Mouse (Mus musculus): ENCODE data around the gene Txnl4b. TPM values are rescaled to one million over a fixed set of nuclear protein-coding genes. Genes with fewer than 3 reads are reported as not detected.

Gene Txnl4b
- total RNA-seq (2015) (7.2 and 8.1 TPM in 2 replicates), total RNA-seq (2017) (16.5 and 18.4 TPM in 2 replicates)

GRCm38 (mm10) chr8:109565498-109566333, at the start of gene Txnl4b, which contains the start of gene Dhx38:
Gene Txnl4b (plus strand): TSS chr8:109565892.
Gene Dhx38 (minus strand): TSS chr8:109565861.
- peak; percentile 89 for ATAC-seq (replicated peaks; ENCODE audit: poor library complexity)

GRCm38 (mm10) chr8:109524008-109524407, 41.7 kb upstream of the Txnl4b start:
- ATAC-seq (replicated peaks; ENCODE audit: poor library complexity): no peak

GRCm38 (mm10) chr8:109535140-109535990, 30.3 kb upstream of the Txnl4b start:
- peak; percentile 68 for ATAC-seq (replicated peaks; ENCODE audit: poor library complexity)

DNA sequence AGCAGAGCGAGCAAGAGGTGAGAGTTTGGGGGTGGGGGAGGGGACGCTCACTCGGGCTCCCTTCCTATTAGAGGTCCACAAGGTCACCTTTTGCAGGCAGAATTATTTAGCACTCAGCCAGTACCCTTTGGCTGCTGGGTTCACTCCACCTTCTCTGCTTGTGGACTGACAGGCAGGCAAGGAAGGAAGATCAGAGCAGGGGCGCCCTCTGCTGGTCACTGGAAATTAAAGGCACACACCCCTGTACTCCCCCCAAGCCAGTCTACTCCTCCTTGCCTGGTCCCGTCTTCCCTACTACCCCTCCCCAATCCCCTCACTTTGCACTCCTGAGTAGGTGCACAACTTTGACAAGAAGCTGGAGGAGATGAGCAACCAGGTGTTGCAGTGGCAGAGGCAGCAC, 29.0 kb upstream of the Txnl4b start:
- peak; percentile 92 for ATAC-seq (replicated peaks; ENCODE audit: poor library complexity)

- no peak for ATAC-seq (replicated peaks; ENCODE audit: poor library complexity)
These were observed 23.5 kb upstream of the Txnl4b start for GRCm38 (mm10) chr8:109542165-109542564.

- no peak for ATAC-seq (replicated peaks; ENCODE audit: poor library complexity)
These were observed 22.8 kb upstream of the Txnl4b start for GRCm38 (mm10) chr8:109542748-109543519.

- no peak for ATAC-seq (replicated peaks; ENCODE audit: poor library complexity)
These were observed 21.6 kb upstream of the Txnl4b start for GRCm38 (mm10) chr8:109544049-109544448.

DNA sequence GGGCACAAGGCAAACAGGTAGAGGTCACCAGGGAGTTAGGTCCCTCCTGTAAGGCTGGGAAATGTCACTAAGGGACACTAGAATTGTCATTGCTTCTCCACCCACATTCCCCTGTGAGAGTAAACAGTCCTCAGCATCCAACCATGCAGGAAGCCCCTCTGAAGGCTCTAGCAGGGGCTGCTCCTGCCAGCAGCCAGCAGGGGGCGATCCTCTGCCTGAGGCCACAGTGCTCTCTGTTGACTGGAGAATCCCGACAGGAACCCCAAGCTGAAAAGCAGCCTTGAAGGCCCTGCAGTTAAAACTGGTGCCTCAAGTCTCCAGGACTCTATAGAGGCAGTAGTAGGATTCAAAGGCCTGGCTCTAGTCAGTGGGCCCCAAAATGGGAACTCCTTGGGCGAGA, 14.0 kb upstream of the Txnl4b start:
- ATAC-seq (replicated peaks; ENCODE audit: poor library complexity): peak; percentile 70

GRCm38 (mm10) chr8:109563881-109564280, 1.8 kb upstream of the Txnl4b start:
- peak; percentile 55 for ATAC-seq (replicated peaks; ENCODE audit: poor library complexity)

DNA sequence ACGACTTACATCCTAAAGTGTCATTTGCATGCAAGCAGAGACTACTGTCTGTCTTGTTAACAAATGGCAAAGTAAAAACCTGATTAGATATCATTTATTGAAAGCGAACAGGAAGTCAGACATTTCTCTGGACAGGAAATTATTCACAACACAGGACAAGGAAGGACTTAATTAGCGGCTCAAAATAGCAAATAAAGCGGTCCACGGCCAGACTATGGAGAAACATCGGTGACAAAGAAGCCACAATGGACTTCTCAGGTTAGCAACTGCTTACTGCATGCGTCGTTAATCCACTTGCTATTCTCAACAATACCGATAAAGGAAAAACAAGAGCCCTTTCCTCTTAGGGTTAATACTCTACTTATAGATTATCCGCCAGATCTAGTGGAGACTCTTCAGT, 926 bp upstream of the Txnl4b start:
- ATAC-seq (replicated peaks; ENCODE audit: poor library complexity): no peak

- ATAC-seq (replicated peaks; ENCODE audit: poor library complexity): peak; percentile 54
These were observed 5.4 kb downstream of the Txnl4b start for GRCm38 (mm10) chr8:109571139-109571538.

GRCm38 (mm10) chr8:109576311-109576710, 10.6 kb downstream of the Txnl4b start:
- ATAC-seq (replicated peaks; ENCODE audit: poor library complexity): no peak

DNA sequence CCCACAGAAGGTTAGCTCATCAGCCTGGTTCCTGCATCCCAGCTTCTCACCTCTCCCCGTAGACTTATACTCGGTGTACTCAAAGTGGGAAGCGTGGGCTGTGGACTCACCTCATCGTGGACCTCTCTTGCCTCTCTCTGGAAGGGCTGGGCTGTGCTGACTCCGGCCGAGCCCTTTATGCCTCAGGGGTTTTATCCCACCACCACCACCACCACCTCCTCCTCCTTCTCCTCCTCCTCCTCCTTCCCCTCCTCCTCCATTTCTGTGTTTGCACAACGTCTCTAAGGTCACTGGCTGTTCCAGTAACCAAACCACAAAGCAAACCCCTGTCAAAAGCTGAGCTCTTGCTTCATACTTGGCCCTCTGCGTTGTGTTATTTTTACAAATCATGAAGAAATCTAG, 13.2 kb downstream of the Txnl4b start, which contains the start of gene Hp:
Hp (minus strand) TSS at position 273 of the 402 bp plus-strand sequence.
- peak; percentile 88 for ATAC-seq (replicated peaks; ENCODE audit: poor library complexity)

GRCm38 (mm10) chr8:109584293-109584692, 18.6 kb downstream of the Txnl4b start:
- no peak for ATAC-seq (replicated peaks; ENCODE audit: poor library complexity)

- ATAC-seq (replicated peaks; ENCODE audit: poor library complexity): no peak
These were observed 19.1 kb downstream of the Txnl4b start for GRCm38 (mm10) chr8:109584830-109585229.

- peak; percentile 94 for ATAC-seq (replicated peaks; ENCODE audit: poor library complexity)
These were observed 20.0 kb downstream of the Txnl4b start for GRCm38 (mm10) chr8:109585652-109586051.

DNA sequence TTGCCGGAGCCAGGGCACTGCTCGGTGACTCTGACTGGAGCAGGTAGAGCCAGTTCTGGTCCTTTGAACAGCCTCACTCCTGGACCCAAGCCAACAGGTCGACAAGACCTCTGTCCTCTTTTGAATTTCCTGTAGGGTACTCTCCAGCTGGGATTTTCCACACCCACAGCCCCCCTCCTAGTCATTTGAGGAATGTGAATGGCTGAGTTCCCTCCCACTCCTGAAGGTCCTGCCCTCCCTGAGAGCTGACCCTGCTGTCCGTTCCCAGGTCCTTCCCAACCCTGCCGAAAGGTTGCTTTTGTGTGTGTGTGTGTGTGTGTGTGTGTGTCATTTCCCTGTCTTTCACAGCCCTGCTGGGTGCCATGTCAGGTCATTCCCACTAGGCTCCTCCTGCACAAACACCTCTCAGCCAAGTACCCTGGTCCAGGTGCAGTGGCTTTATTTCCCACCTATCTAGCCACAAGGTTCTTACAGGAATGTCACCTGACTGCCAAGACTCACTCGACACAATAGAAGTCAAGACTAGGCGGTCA, 21.3 kb downstream of the Txnl4b start:
- ATAC-seq (replicated peaks; ENCODE audit: poor library complexity): no peak

DNA sequence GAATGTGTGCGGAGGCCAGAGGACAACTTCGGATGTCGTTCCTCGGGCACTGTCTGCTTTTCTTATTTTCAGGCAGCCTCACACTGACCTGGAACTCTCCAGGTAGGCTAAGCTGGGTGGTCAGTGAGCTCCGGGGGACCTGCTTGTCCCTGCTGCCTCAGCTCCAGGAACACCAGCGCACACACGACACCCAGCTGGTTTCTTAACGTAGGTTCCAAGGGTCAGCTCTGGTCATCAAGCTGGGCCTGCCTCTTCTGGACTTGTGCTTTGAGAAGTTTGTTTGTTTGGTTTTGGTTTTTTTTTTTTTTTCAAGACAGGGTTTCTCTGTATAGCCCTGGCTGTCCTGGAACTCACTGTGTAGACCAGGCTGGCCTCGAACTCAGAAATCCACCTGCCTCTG, 25.2 kb downstream of the Txnl4b start:
- ATAC-seq (replicated peaks; ENCODE audit: poor library complexity): no peak

DNA sequence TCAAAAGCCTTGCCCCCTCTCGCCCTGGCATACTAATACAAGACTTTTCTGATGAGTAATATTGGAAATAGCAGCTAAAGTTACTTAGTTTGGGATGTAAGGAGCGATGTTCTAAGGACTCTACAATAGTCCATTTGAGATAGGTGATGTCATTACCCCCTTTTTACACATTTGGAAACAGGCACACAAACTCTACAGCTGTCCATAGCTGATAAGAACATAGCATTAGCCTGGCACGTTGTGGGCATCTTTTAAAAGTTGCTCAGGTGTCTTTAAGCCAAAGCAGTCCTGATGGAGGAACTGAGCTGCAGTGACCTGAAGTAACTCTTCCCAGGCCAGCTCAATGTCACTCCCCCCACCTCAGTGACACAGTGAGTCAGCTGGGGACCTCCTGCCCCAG, 25.7 kb downstream of the Txnl4b start:
- peak; percentile 38 for ATAC-seq (replicated peaks; ENCODE audit: poor library complexity)

DNA sequence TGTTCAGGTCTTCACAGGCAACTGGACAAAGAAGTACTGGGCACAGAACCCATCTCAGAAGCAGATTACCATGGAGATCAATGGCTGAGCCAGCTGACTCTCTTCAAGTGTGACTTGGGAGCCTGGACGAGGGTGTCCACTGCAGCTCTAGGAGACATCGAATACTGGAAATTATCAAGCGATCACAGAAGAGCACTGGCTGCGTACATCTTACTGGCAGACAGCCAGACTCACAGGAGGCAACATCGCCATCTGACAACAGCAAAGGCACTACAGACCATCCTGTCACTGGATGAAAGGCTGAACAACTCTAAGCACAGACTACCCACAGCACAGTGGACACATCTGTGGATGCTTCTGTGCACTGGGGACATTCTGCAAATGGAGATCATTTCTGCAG, 26.5 kb downstream of the Txnl4b start:
- ATAC-seq (replicated peaks; ENCODE audit: poor library complexity): peak; percentile 16; the same call in 1 of the 2 replicates
